Mouse (Mus musculus): ENCODE data around the gene Atp5mpl. TPM values are rescaled to one million over a fixed set of nuclear protein-coding genes. Genes with fewer than 3 reads are reported as not detected.
"Not testable (repeated sequence)": the region's sequence is repeated elsewhere in the genome, so short reads cannot be mapped to it uniquely, and the experiment has no call there.

Gene Atp5mpl
- polyA plus RNA-seq, 1 experiment, result 364 TPM

GRCm38 (mm10) chr12:111971231-111971686, 4.5 kb upstream of the Atp5mpl start, which contains the start of gene Tdrd9:
TSS of gene Tdrd9 (plus strand) at chr12:111971559.
- Histone ChIP-seq H3K4me1 (ENCODE audit: control insufficient read depth, insufficient read depth, low read length) (no peaks in the 10 kb centered on the region), H3K4me3 (replicated peaks; ENCODE audit: insufficient read depth, low read depth, low read length) (no peak within 1 kb of the TSS), H3K27me3 (ENCODE audit: control insufficient read depth, insufficient read depth, low read length) (no peaks in the 10 kb centered on the region), H3K27ac (ENCODE audit: insufficient read depth, low read length) (no peak within 1 kb of the TSS)
- DNase-seq, result no peak
- TF ChIP-seq POLR2A (IDR thresholded peaks at IDR 0.05; ENCODE audit: borderline replicate concordance, insufficient read depth, low read length), result no peak
- TF ChIP-seq CTCF (IDR thresholded peaks at IDR 0.05; ENCODE audit: borderline replicate concordance, insufficient read depth, low read depth, low read length), result no peak
- 83% methylated on average over 18 of the region's 18 CpGs for whole genome bisulfite sequencing

- H3K27me3 ChIP-seq (ENCODE audit: control insufficient read depth, insufficient read depth, low read length), result no peaks in the 10 kb centered on the region
- 62% methylated on average over 4 of the region's 4 CpGs for WGBS
- peaks cover 3% of the 10 kb centered on the region for H3K4me1 ChIP-seq (ENCODE audit: control insufficient read depth, insufficient read depth, low read length)
- H3K4me3 ChIP-seq (replicated peaks; ENCODE audit: insufficient read depth, low read depth, low read length), result no peak overlapping the region
- no peak overlapping the region for H3K27ac ChIP-seq (ENCODE audit: insufficient read depth, low read length)
- TF ChIP-seq POLR2A (IDR thresholded peaks at IDR 0.05; ENCODE audit: borderline replicate concordance, insufficient read depth, low read length) (no peak), CTCF (IDR thresholded peaks at IDR 0.05; ENCODE audit: borderline replicate concordance, insufficient read depth, low read depth, low read length) (no peak)
- no peak for DNase-seq
Measured at GRCm38 (mm10) chr12:111970085-111970484, 3.3 kb upstream of the Atp5mpl start.

- peaks cover 6% of the 10 kb centered on the region for H3K4me1 ChIP-seq (ENCODE audit: control insufficient read depth, insufficient read depth, low read length)
- TF ChIP-seq CTCF (IDR thresholded peaks at IDR 0.05; ENCODE audit: borderline replicate concordance, insufficient read depth, low read depth, low read length) (no peak), POLR2A (IDR thresholded peaks at IDR 0.05; ENCODE audit: borderline replicate concordance, insufficient read depth, low read length) (no peak)
- H3K4me3 ChIP-seq (replicated peaks; ENCODE audit: insufficient read depth, low read depth, low read length), result no peak overlapping the region
- no peak overlapping the region for H3K27ac ChIP-seq (ENCODE audit: insufficient read depth, low read length)
- WGBS, result 38% methylated on average over 5 of the region's 5 CpGs
- DNase-seq, result peak in 1 of 2 experiments; percentile 38
- no peaks in the 10 kb centered on the region for H3K27me3 ChIP-seq (ENCODE audit: control insufficient read depth, insufficient read depth, low read length)
Measured at GRCm38 (mm10) chr12:111963339-111963738, 3.4 kb downstream of the Atp5mpl start.

GRCm38 (mm10) chr12:111958101-111958865, 8.5 kb downstream of the Atp5mpl start:
- DNase-seq, result peak; percentile 69 to 81
- 20% methylated on average over 9 of the region's 9 CpGs for WGBS
- H3K4me1 ChIP-seq (ENCODE audit: control insufficient read depth, insufficient read depth, low read length), result peaks cover 4% of the 10 kb centered on the region
- H3K27ac ChIP-seq (ENCODE audit: insufficient read depth, low read length), result no peak overlapping the region
- no peaks in the 10 kb centered on the region for H3K27me3 ChIP-seq (ENCODE audit: control insufficient read depth, insufficient read depth, low read length)
- no peak overlapping the region for H3K4me3 ChIP-seq (replicated peaks; ENCODE audit: insufficient read depth, low read depth, low read length)
- TF ChIP-seq POLR2A (IDR thresholded peaks at IDR 0.05; ENCODE audit: borderline replicate concordance, insufficient read depth, low read length) (no peak), CTCF (IDR thresholded peaks at IDR 0.05; ENCODE audit: borderline replicate concordance, insufficient read depth, low read depth, low read length) (peak; percentile 88)

GRCm38 (mm10) chr12:111956173-111956572, 10.6 kb downstream of the Atp5mpl start:
- WGBS, result 80% methylated on average over 5 of the region's 5 CpGs
- H3K27me3 ChIP-seq (ENCODE audit: control insufficient read depth, insufficient read depth, low read length), result no peaks in the 10 kb centered on the region
- no peak overlapping the region for H3K4me3 ChIP-seq (replicated peaks; ENCODE audit: insufficient read depth, low read depth, low read length)
- TF ChIP-seq CTCF (IDR thresholded peaks at IDR 0.05; ENCODE audit: borderline replicate concordance, insufficient read depth, low read depth, low read length), result no peak
- no peak for TF ChIP-seq POLR2A (IDR thresholded peaks at IDR 0.05; ENCODE audit: borderline replicate concordance, insufficient read depth, low read length)
- no peak overlapping the region for H3K27ac ChIP-seq (ENCODE audit: insufficient read depth, low read length)
- DNase-seq, result no peak
- peaks cover 3% of the 10 kb centered on the region; the same call in 1 of the 2 replicates for H3K4me1 ChIP-seq (ENCODE audit: control insufficient read depth, insufficient read depth, low read length)

- Histone ChIP-seq H3K27me3 (ENCODE audit: control insufficient read depth, insufficient read depth, low read length) (no peaks in the 10 kb centered on the region), H3K4me1 (ENCODE audit: control insufficient read depth, insufficient read depth, low read length) (no peaks in the 10 kb centered on the region), H3K4me3 (replicated peaks; ENCODE audit: insufficient read depth, low read depth, low read length) (no peak overlapping the region), H3K27ac (ENCODE audit: insufficient read depth, low read length) (peak overlapping the region; percentile 65; the same call in 1 of the 2 replicates)
- TF ChIP-seq POLR2A (IDR thresholded peaks at IDR 0.05; ENCODE audit: borderline replicate concordance, insufficient read depth, low read length), result no peak
- no peak for DNase-seq
- WGBS, result 46% methylated on average over 5 of the region's 5 CpGs
Measured at GRCm38 (mm10) chr12:111951701-111952100, 15.1 kb downstream of the Atp5mpl start.

GRCm38 (mm10) chr12:111950486-111950885, 16.3 kb downstream of the Atp5mpl start:
- H3K4me3 ChIP-seq (replicated peaks; ENCODE audit: insufficient read depth, low read depth, low read length), result no peak overlapping the region
- no peak for DNase-seq
- no peaks in the 10 kb centered on the region for H3K27me3 ChIP-seq (ENCODE audit: control insufficient read depth, insufficient read depth, low read length)
- peak overlapping the region; percentile 65; the same call in 1 of the 2 replicates for H3K27ac ChIP-seq (ENCODE audit: insufficient read depth, low read length)
- 47% methylated on average over 5 of the region's 5 CpGs for WGBS
- no peaks in the 10 kb centered on the region for H3K4me1 ChIP-seq (ENCODE audit: control insufficient read depth, insufficient read depth, low read length)
- no peak for TF ChIP-seq CTCF (IDR thresholded peaks at IDR 0.05; ENCODE audit: borderline replicate concordance, insufficient read depth, low read depth, low read length)
- no peak for TF ChIP-seq POLR2A (IDR thresholded peaks at IDR 0.05; ENCODE audit: borderline replicate concordance, insufficient read depth, low read length)

GRCm38 (mm10) chr12:111946716-111947115, 20.1 kb downstream of the Atp5mpl start:
- Histone ChIP-seq H3K4me3 (replicated peaks; ENCODE audit: insufficient read depth, low read depth, low read length) (no peak overlapping the region), H3K27me3 (ENCODE audit: control insufficient read depth, insufficient read depth, low read length) (no peaks in the 10 kb centered on the region), H3K4me1 (ENCODE audit: control insufficient read depth, insufficient read depth, low read length) (no peaks in the 10 kb centered on the region), H3K27ac (ENCODE audit: insufficient read depth, low read length) (no peak overlapping the region)
- TF ChIP-seq POLR2A (IDR thresholded peaks at IDR 0.05; ENCODE audit: borderline replicate concordance, insufficient read depth, low read length) (no peak), CTCF (IDR thresholded peaks at IDR 0.05; ENCODE audit: borderline replicate concordance, insufficient read depth, low read depth, low read length) (peak; percentile 96)
- 34% methylated on average over 2 of the region's 2 CpGs for WGBS
- DNase-seq, result peak; percentile 67 to 73

- DNase-seq; H3K27ac ChIP-seq (ENCODE audit: insufficient read depth, low read length); H3K4me3 ChIP-seq (replicated peaks; ENCODE audit: insufficient read depth, low read depth, low read length); H3K4me1 ChIP-seq (ENCODE audit: control insufficient read depth, insufficient read depth, low read length); H3K27me3 ChIP-seq (ENCODE audit: control insufficient read depth, insufficient read depth, low read length): not testable (repeated sequence)
- 60% methylated on average over 12 of the region's 15 CpGs for WGBS
Measured at GRCm38 (mm10) chr12:111945765-111946655, 20.8 kb downstream of the Atp5mpl start.
